Mouse (Mus musculus): ENCODE results near the gene Uggt2.
"Not testable (repeated sequence)": the region's sequence is repeated elsewhere in the genome, so short reads cannot be mapped to it uniquely, and the experiment has no call there.

Uggt2 gene

GRCm38 (mm10) chr14:118981711-118982428 lies 117.4 kb downstream of the Uggt2 start:
- not testable (repeated sequence) for DNase-seq (ENCODE audit: low read depth)

- no peak for DNase-seq (ENCODE audit: low read depth)
These were observed 118.3 kb downstream of the Uggt2 start for GRCm38 (mm10) chr14:118980890-118981289.

GRCm38 (mm10) chr14:118980358-118980757 lies 118.9 kb downstream of the Uggt2 start:
- DNase-seq (ENCODE audit: low read depth), result no peak

- DNase-seq (ENCODE audit: low read depth), result no peak
These were observed 119.5 kb downstream of the Uggt2 start for GRCm38 (mm10) chr14:118979571-118980325.

GRCm38 (mm10) chr14:118977136-118977816 lies 122.0 kb downstream of the Uggt2 start:
- DNase-seq (ENCODE audit: low read depth), result no peak

GRCm38 (mm10) chr14:118972268-118972667 lies 127.0 kb downstream of the Uggt2 start:
- no peak for DNase-seq (ENCODE audit: low read depth)

- no peak for DNase-seq (ENCODE audit: low read depth)
These were observed 131.6 kb downstream of the Uggt2 start for GRCm38 (mm10) chr14:118967646-118968045.

GRCm38 (mm10) chr14:118965356-118966000 lies 133.8 kb downstream of the Uggt2 start:
- no peak for DNase-seq (ENCODE audit: low read depth)

- DNase-seq (ENCODE audit: low read depth), result no peak
These were observed 141.2 kb downstream of the Uggt2 start for GRCm38 (mm10) chr14:118958010-118958409.

- DNase-seq (ENCODE audit: low read depth), result peak; percentile 36
These were observed 147.2 kb downstream of the Uggt2 start for GRCm38 (mm10) chr14:118951912-118952583.

- DNase-seq (ENCODE audit: low read depth), result peak; percentile 13
These were observed 150.4 kb downstream of the Uggt2 start for GRCm38 (mm10) chr14:118948841-118949240.

- DNase-seq (ENCODE audit: low read depth), result no peak
These were observed 154.5 kb downstream of the Uggt2 start for GRCm38 (mm10) chr14:118944702-118945101.

- no peak for DNase-seq (ENCODE audit: low read depth)
These were observed 157.2 kb downstream of the Uggt2 start for GRCm38 (mm10) chr14:118942076-118942475.

- no peak for DNase-seq (ENCODE audit: low read depth)
These were observed 158.3 kb downstream of the Uggt2 start for GRCm38 (mm10) chr14:118940796-118941495.

GRCm38 (mm10) chr14:118938551-118938950 lies 160.7 kb downstream of the Uggt2 start:
- peak; percentile 34 for DNase-seq (ENCODE audit: low read depth)

- DNase-seq (ENCODE audit: low read depth), result peak; percentile 98
These were observed 161.4 kb downstream of the Uggt2 start, which contains the start of gene Dnajc3 for GRCm38 (mm10) chr14:118937533-118938492. Gene Dnajc3, plus strand, starts transcription at chr14:118937976.

GRCm38 (mm10) chr14:118936952-118937351 lies 162.3 kb downstream of the Uggt2 start:
- no peak for DNase-seq (ENCODE audit: low read depth)

GRCm38 (mm10) chr14:118936236-118936635 lies 163.0 kb downstream of the Uggt2 start:
- DNase-seq (ENCODE audit: low read depth), result no peak
